Mouse (Mus musculus) liver, embryonic 12.5 days (tissue): Measurements from ENCODE around the gene Ahcyl2. TPM values are rescaled to one million over a fixed set of nuclear protein-coding genes. Genes with fewer than 3 reads are reported as not detected.

ENCODE experiments used
- ATAC-seq: fragments of 200-750 bp; cut with Nextera tagmentation; 2 replicates; pipeline ENCODE4 v1.8.0; 2017; ENCODE audit warnings: moderate number of reproducible peaks, mild to moderate bottlenecking, moderate library complexity
- H3K27ac ChIP-seq: fragments of 300-500 bp; sonication (generic); 2 replicates; pipeline ENCODE4 v1.5.1; 2016; ENCODE audit warnings: mild to moderate bottlenecking
- H3K27me3 ChIP-seq: fragments of 300-500 bp; sonication (generic); replicated peaks from 2 replicates; pipeline ENCODE4 v1.6.1; 2016; ENCODE audit warnings: mild to moderate bottlenecking, moderate library complexity
- H3K36me3 ChIP-seq: fragments of 300-500 bp; sonication (generic); 2 replicates; pipeline ENCODE4 v1.6.1; 2016; ENCODE audit warnings: mild to moderate bottlenecking, moderate library complexity
- H3K4me1 ChIP-seq: fragments of 300-500 bp; sonication (generic); 2 replicates; pipeline ENCODE4 v1.6.1; 2016
- H3K4me2 ChIP-seq: fragments of 300-500 bp; sonication (generic); 2 replicates; pipeline ENCODE4 v1.6.1; 2016; ENCODE audit warnings: mild to moderate bottlenecking, moderate library complexity
- H3K4me3 ChIP-seq: fragments of 300-500 bp; sonication (generic); 2 replicates; pipeline ENCODE4 v1.5.1; 2016; ENCODE audit warnings: mild to moderate bottlenecking, moderate library complexity
- H3K9ac ChIP-seq: fragments of 300-500 bp; sonication (generic); 2 replicates; pipeline ENCODE4 v1.6.1; 2016; ENCODE audit warnings: mild to moderate bottlenecking, moderate library complexity
- H3K9me3 ChIP-seq: fragments of 300-500 bp; sonication (generic); replicated peaks from 2 replicates; pipeline ENCODE4 v1.6.1; 2016; ENCODE audit warnings: mild to moderate bottlenecking, moderate library complexity
- WGBS: fragments of 180-500 bp; shearing (Covaris S2); methylation state at CpG from one replicate; pipeline ENCODE4 v1.1.7; 2016; ENCODE audit not compliant: insufficient replicate concordance; 5-methylcytosine and 5-hydroxymethylcytosine counted together
- polyA plus RNA-seq: library from polyadenylated mRNA; unstranded; fragments of >200 nt; fragmentation: Nextera tagmentation; extraction: Ambion mirVana; gene quantifications from 2 replicates; pipeline ENCODE4 v1.2.1, GENCODE M21; 2016

Ahcyl2 gene
- polyA plus RNA-seq, 1 experiment from 2014 or later = 8.6 TPM

DNA sequence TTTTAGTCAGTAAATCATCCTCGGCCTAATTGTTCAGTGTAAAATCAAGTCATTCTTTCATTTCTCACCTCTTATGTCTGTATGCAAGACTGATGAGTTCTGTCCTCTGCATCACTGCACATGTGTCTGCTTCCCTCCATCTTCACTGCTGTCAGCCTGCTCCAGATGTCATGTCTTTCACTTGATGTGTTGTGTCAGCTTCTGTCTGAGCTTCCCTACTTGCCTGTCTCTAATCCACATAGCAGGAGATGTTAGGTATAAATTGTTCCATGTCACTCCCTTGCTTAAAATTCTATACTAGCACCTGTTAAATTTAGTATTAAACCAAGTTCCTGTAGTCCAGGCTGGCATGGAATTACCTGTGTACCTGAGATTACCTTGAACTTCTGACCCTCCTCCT lies 72.2 kb downstream of the Ahcyl2 start:
- Histone ChIP-seq H3K9me3 (no peaks in the 10 kb centered on the region), H3K27ac (no peak overlapping the region), H3K4me3 (no peak overlapping the region), H3K4me1 (0 out of 2 replicates have a peak, but pooled peaks cover 4% of the 10 kb centered on the region), H3K36me3 (no peaks in the 10 kb centered on the region), H3K4me2 (no peak overlapping the region), H3K27me3 (no peaks in the 10 kb centered on the region), H3K9ac (no peak overlapping the region)
- ATAC-seq = no peak
- 78% methylated on average over 1 of the region's 1 CpGs for WGBS

DNA sequence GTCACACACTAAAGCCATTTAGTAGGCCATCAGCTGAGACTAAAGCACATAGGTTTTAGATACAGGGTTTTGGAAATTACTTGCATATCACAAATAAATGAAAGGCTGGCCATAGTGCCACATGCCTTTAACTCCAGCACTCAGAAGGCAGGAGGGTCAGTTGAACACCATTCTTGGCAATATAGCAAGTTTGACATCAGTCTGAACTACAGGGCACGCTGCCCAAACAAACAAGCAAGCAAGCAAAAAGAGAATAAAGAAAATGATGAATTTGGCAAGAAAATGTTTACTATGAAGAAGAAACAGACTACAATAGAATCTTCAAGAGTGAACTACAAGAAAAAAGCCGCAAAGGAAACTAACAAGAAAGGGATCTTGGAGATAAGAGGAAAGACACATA lies 73.7 kb downstream of the Ahcyl2 start:
- no peaks in the 10 kb centered on the region for H3K4me1 ChIP-seq
- H3K36me3 ChIP-seq = no peaks in the 10 kb centered on the region
- H3K9ac ChIP-seq = no peak overlapping the region
- 78% methylated on average over 2 of the region's 2 CpGs for WGBS
- no peak for ATAC-seq
- H3K4me2 ChIP-seq = no peak overlapping the region
- H3K27me3 ChIP-seq = no peaks in the 10 kb centered on the region
- no peak overlapping the region for H3K4me3 ChIP-seq
- H3K27ac ChIP-seq = no peak overlapping the region
- no peaks in the 10 kb centered on the region for H3K9me3 ChIP-seq

DNA sequence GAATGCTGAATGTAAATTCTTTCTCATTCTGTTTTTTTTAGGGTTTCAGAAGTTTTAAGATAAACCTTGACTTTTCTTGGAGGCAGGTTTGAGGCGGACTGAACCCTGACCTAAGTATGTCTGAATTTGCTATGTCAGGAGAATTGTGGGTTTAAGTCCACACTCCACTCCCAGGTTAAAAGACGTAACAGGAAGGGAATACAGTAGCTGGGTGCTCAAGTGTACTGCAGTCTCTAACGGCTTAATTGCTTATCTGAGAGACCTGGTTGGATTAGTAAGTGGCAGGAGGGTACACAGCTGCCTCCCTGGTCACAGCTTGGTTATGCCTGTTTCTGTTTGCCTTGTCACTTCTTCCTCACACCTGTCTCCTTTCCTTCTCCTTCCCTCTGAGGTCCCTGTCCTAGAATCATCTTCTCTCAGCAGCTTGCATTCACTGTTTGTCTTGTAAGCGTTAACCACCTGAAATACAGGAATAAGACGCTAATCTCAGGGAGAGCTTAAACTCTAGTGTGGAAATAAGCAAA lies 79.9 kb downstream of the Ahcyl2 start:
- Histone ChIP-seq H3K36me3 (no peaks in the 10 kb centered on the region), H3K4me1 (peaks cover 16% of the 10 kb centered on the region), H3K9ac (no peak overlapping the region), H3K27me3 (no peaks in the 10 kb centered on the region), H3K9me3 (no peaks in the 10 kb centered on the region), H3K27ac (0 out of 2 replicates have a peak overlapping the region, but pooled peaks have one; percentile 4), H3K4me3 (no peak overlapping the region), H3K4me2 (no peak overlapping the region)
- no peak for ATAC-seq
- 60% methylated on average over 5 of the region's 5 CpGs for WGBS

DNA sequence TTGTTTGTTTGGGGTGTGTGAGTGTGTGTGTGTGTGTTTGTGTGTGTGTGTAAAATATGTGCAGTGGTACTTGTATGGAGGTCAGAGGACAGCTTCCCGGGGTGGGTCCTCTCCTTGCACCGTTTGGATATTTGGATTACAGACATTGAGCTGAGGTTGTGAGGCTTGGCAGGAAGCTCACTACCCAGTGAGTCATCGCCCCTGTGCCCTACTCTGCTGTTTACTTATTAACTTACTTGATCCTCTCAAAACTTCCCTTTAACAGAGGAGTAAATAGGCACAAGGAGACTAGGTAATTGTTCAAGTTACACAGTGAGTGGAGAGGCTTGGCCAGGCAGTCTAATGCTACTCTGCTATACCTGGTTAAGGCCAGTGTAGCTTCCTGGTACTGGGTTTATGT lies 81.0 kb downstream of the Ahcyl2 start:
- WGBS = 48% methylated on average over 3 of the region's 3 CpGs
- Histone ChIP-seq H3K27me3 (no peaks in the 10 kb centered on the region), H3K4me2 (no peak overlapping the region)

DNA sequence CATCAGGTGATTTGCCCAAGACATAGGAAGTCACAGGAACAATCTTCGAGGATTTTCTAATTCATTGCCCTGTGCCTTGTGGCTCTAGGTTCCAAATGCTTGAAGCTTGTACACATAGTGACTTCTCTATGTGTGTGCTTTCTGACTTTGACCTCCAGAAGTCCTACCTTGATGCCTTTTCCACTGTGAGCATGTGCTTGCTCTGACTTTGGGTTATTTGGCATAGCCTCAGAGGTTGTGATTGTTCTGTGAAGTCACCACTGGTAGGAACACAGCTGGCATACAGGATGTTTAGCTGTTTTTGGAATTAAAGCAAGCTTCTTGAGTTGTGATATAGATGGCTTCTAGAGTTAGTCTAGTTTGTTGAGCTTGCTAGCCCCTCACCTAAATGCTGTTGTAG lies 82.3 kb downstream of the Ahcyl2 start:
- H3K9ac ChIP-seq = no peak overlapping the region
- no peaks in the 10 kb centered on the region for H3K27me3 ChIP-seq
- H3K36me3 ChIP-seq = no peaks in the 10 kb centered on the region
- no peak overlapping the region for H3K4me2 ChIP-seq
- ATAC-seq = no peak
- H3K4me3 ChIP-seq = no peak overlapping the region
- no peak overlapping the region for H3K27ac ChIP-seq
- 70% methylated on average over 1 of the region's 1 CpGs for WGBS
- no peaks in the 10 kb centered on the region for H3K9me3 ChIP-seq
- peaks cover 29% of the 10 kb centered on the region for H3K4me1 ChIP-seq

More for the DNA sequence above, 81.0 kb downstream of the Ahcyl2 start:
- Histone ChIP-seq H3K9ac (no peak overlapping the region), H3K4me3 (no peak overlapping the region), H3K27ac (no peak overlapping the region), H3K36me3 (no peaks in the 10 kb centered on the region), H3K4me1 (peaks cover 25% of the 10 kb centered on the region), H3K9me3 (no peaks in the 10 kb centered on the region)
- ATAC-seq = no peak

DNA sequence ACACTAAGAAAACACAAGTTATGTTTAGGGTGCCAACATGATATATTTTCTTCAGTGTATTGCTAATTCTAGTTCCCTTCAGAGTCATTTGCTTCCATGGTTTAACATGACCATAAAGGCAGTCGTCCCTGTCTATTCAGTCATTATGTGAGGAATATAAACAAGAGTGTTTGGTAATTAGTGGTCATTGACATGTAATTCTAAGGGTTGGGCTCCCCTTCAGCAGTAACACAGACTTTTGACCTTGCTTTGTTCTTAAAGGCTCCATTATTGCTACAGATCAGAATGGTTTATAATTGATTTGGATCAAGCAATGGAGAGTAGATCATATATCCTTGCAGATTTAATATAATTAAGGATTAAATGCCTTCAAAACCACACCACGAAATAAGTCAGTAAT lies 82.9 kb downstream of the Ahcyl2 start:
- 63% methylated on average over 2 of the region's 2 CpGs for WGBS
- Histone ChIP-seq H3K27ac (no peak overlapping the region), H3K9me3 (no peaks in the 10 kb centered on the region), H3K27me3 (no peaks in the 10 kb centered on the region), H3K4me1 (peaks cover 36% of the 10 kb centered on the region), H3K36me3 (no peaks in the 10 kb centered on the region), H3K4me3 (no peak overlapping the region), H3K9ac (no peak overlapping the region), H3K4me2 (no peak overlapping the region)
- ATAC-seq = no peak

DNA sequence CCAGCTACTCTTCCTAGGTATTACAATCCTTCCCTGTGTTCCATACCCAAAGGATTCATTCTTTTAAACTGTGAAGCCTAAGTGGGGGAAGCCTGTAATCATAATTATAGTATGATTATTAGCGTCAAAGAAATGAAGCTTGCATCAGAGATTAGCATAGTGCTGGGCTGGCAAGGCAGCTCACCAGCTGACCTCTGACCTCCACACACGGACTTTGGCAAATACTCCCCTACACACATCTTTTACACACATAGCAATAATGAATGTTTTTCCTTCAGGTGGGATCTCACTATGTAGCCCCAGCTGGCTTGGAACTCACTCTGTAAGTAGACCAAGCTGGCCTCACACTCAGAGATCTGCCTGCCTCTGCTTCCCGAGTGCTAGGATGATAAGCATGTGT lies 84.1 kb downstream of the Ahcyl2 start:
- no peaks in the 10 kb centered on the region for H3K9me3 ChIP-seq
- no peaks in the 10 kb centered on the region for H3K36me3 ChIP-seq
- 71% methylated on average over 3 of the region's 3 CpGs for WGBS

DNA sequence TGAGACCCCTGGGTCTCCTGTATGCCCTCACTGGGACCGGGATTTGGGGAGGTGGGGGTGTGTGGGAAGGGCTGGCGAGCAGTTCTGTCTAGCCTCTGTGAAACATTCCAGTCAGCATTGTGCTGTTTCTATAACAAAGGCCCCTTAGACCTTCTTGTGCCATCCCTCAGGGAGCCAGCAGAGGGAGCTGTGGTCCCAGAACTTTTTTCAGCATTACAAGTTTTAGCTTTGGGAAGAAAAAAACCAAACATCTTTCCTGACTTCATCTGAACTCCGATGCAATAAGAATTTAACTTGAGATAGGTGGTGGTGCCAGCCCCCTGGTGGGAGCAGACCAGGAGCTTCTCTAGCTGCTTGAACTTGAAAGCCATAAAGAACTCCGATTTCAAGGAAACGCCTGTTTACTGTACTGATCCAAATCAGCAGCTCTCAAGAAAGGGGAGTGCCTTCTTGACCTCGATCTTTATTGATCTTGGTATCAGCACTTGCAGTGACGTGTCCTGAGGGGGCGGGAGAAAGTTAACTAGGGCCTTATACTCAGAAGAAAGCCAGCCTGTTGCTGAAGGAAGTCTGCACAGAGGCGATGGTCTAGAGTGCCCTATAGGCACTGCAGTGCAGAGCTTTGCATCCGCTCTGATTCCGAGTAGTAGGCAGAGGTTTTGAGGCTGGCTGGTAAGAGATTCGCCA lies 85.5 kb downstream of the Ahcyl2 start:
- no peak for ATAC-seq
- Histone ChIP-seq H3K4me2 (peak overlapping the region; percentile 43), H3K9ac (no peak overlapping the region), H3K9me3 (no peaks in the 10 kb centered on the region), H3K4me3 (no peak overlapping the region), H3K27ac (no peak overlapping the region), H3K4me1 (peaks cover 51% of the 10 kb centered on the region), H3K27me3 (no peaks in the 10 kb centered on the region), H3K36me3 (no peaks in the 10 kb centered on the region)
- WGBS = 27% methylated on average over 12 of the region's 12 CpGs

More for the DNA sequence above, 84.1 kb downstream of the Ahcyl2 start:
- H3K27ac ChIP-seq = no peak overlapping the region
- no peak overlapping the region for H3K9ac ChIP-seq
- no peak overlapping the region for H3K4me2 ChIP-seq
- no peak for ATAC-seq
- peaks cover 47% of the 10 kb centered on the region for H3K4me1 ChIP-seq
- no peak overlapping the region for H3K4me3 ChIP-seq
- no peaks in the 10 kb centered on the region for H3K27me3 ChIP-seq

DNA sequence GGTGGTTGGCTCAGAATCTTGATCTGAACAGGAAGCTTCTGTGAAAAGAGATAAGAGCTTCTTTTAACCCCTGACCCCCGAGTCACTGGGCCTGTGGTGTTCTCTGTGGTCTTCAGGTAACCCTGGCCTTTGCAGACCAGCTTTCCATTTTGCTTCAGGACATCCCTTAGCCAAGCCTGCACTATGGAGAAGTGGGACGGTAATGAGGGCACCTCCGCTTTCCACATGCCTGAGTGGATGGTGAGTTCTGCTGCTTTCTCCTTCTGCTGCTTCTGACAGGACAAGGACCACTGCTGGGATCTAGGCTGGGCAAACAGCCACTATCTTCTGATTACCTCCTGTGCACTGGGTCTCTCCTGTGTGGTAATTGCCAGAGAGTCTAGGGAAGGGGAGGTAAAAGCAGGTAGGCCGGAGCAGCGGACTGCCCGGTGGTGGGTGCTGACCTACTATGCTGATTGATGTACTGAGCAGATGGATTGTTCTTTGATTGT lies 86.1 kb downstream of the Ahcyl2 start:
- no peak overlapping the region for H3K9ac ChIP-seq
- H3K4me2 ChIP-seq = peak overlapping the region; percentile 43
- no peak for ATAC-seq
- H3K27me3 ChIP-seq = no peaks in the 10 kb centered on the region
- H3K27ac ChIP-seq = no peak overlapping the region
- no peaks in the 10 kb centered on the region for H3K36me3 ChIP-seq
- H3K9me3 ChIP-seq = no peaks in the 10 kb centered on the region
- peaks cover 57% of the 10 kb centered on the region for H3K4me1 ChIP-seq
- H3K4me3 ChIP-seq = no peak overlapping the region
- 72% methylated on average over 6 of the region's 6 CpGs for WGBS

DNA sequence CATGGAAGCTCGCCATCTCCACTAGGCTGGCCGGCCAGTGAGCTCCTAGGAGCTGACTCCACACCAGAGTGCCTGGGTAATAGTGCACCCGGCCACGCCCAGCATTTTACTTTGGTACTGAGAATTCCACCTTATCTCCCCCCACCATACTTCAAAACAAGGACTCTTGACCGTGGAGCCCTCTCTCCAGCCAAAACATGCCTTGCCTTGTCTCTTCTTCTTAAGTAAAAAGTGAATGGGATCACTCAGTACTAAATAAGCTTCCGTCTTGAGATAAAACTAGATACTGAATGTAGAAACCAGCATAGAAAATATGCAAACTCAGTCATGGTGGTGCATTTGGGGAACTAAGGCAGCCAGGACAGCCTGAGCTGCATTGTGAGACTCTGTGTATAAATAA lies 90.8 kb downstream of the Ahcyl2 start:
- Histone ChIP-seq H3K9me3 (0 out of 2 replicates have a peak, but pooled peaks cover 6% of the 10 kb centered on the region), H3K4me2 (peak overlapping the region; percentile 58), H3K4me3 (0 out of 2 replicates have a peak overlapping the region, but pooled peaks have one; percentile 2), H3K27ac (peak overlapping the region; percentile 84), H3K36me3 (peaks cover 8% of the 10 kb centered on the region), H3K9ac (peak overlapping the region; percentile 43), H3K4me1 (peaks cover 54% of the 10 kb centered on the region), H3K27me3 (no peaks in the 10 kb centered on the region)
- 15% methylated on average over 6 of the region's 6 CpGs for WGBS
- peak; percentile 93 for ATAC-seq

DNA sequence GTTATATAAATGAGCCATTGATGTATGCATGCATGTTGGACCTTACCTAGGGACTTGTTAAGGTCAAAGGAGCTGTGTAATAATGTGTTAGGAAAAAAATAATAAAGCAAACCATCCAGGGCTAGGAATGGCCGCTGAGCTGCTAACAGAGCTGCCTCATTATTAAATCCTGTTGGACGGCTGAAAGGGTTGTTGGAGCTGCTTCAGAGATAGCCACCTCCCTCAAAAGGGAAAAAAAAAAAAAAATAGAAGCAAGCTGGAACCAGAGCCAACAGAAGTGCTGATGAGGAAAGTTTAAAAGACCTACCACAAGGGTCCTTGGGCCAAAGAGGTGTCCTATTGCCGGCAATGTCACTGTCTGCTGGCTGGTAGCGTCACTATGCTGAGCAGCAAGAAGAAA lies 91.5 kb downstream of the Ahcyl2 start:
- Histone ChIP-seq H3K9me3 (0 out of 2 replicates have a peak, but pooled peaks cover 6% of the 10 kb centered on the region), H3K27ac (peak overlapping the region; percentile 84), H3K4me2 (peak overlapping the region; percentile 58), H3K4me3 (no peak overlapping the region), H3K4me1 (peaks cover 48% of the 10 kb centered on the region), H3K27me3 (no peaks in the 10 kb centered on the region), H3K9ac (no peak overlapping the region; the same call in 1 of the 2 replicates), H3K36me3 (peaks cover 8% of the 10 kb centered on the region)
- 84% methylated on average over 4 of the region's 4 CpGs for WGBS
- ATAC-seq = no peak

DNA sequence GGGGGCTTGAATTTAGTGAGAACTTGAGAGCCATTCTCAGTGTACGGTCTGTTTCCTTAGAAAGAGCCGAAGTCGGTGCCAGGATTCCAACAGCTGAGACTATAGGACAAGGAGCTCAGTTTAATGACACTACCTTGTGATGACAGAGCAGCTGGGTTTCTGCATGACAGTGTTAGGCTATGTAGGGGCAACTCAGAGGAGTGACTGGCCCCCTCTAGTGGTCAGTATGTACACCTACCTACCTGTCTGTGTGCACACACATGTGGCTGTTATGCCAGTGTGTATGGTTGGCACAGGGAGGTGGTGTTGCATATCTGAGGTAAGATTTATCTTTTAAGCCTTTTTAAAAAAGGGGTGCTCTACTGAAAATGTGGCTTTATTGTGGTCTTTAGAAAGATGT lies 92.4 kb downstream of the Ahcyl2 start:
- peaks cover 47% of the 10 kb centered on the region for H3K4me1 ChIP-seq
- H3K4me2 ChIP-seq = no peak overlapping the region
- no peak overlapping the region for H3K4me3 ChIP-seq
- H3K27ac ChIP-seq = peak overlapping the region; percentile 84; the same call in 1 of the 2 replicates
- no peaks in the 10 kb centered on the region for H3K27me3 ChIP-seq
- no peak overlapping the region for H3K9ac ChIP-seq
- peak; percentile 79 for ATAC-seq
- WGBS = 78% methylated on average over 3 of the region's 3 CpGs
- 0 out of 2 replicates have a peak, but pooled peaks cover 6% of the 10 kb centered on the region for H3K9me3 ChIP-seq
- H3K36me3 ChIP-seq = peaks cover 8% of the 10 kb centered on the region
